Mouse (Mus musculus): ENCODE data around the gene Rnf128. TPM values are rescaled to one million over a fixed set of nuclear protein-coding genes. Genes with fewer than 3 reads are reported as not detected.
A peak's percentile ranks its signal among the peaks of the same experiment; 100 is the strongest.

Gene Rnf128
- polyA plus RNA-seq, 1 experiment from 2014 or later, result 5.2 TPM

DNA sequence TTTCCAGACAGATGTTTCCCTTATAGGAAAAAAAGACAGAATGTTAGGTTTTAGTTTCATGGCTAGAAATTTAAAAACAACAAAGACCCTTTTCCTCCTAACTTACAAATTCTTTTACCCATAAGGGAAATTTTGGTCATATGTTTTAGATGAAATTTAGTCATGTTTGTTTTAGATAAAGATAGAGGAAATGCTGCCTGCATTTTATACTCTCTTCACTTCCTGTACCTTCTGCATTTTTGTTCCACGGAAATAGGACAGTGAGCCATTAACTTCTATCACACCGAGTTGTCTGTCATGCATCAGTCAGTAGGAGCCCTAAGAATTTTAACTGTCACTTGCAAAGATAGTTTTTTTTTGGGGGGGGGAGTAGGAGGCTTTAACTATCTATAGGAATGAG lies 76.6 kb downstream of the Rnf128 start:
- no peak for ATAC-seq (ENCODE audit: low FRiP score)
- no peak overlapping the region for H3K27ac ChIP-seq (replicated peaks)
- no peak overlapping the region for H3K4me3 ChIP-seq (replicated peaks)
- no peaks in the 10 kb centered on the region for H3K36me3 ChIP-seq
- H3K4me1 ChIP-seq, result no peaks in the 10 kb centered on the region
- H3K9ac ChIP-seq (replicated peaks), result no peak overlapping the region
- no peaks in the 10 kb centered on the region for H3K27me3 ChIP-seq (replicated peaks)
- H3K9me3 ChIP-seq (replicated peaks), result no peaks in the 10 kb centered on the region
- no peak overlapping the region for H3K4me2 ChIP-seq
- WGBS, result 75% methylated on average over 2 of the region's 2 CpGs

DNA sequence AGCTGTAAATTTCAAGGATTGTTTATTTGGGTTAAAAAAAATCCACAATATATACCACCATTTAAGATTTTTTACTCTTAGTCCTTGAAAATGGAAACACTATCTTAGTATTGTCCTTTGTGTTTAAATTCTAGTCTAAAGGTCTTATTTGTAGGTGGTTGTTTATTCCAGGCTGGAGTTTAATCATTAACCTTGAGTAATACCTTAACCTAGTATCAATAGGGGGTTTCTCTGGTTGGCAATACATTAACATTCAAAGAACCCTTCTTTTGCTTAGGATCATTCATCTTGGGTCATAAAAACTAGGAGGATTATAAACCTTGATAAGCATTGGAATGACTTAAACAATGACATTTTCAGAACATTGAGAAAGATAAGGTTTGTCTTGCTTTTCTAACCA lies 77.3 kb downstream of the Rnf128 start:
- Histone ChIP-seq H3K36me3 (no peaks in the 10 kb centered on the region), H3K4me1 (no peaks in the 10 kb centered on the region), H3K4me2 (no peak overlapping the region), H3K9ac (replicated peaks) (no peak overlapping the region), H3K9me3 (replicated peaks) (no peaks in the 10 kb centered on the region), H3K27ac (replicated peaks) (no peak overlapping the region), H3K27me3 (replicated peaks) (no peaks in the 10 kb centered on the region), H3K4me3 (replicated peaks) (no peak overlapping the region)
- ATAC-seq (ENCODE audit: low FRiP score), result no peak

DNA sequence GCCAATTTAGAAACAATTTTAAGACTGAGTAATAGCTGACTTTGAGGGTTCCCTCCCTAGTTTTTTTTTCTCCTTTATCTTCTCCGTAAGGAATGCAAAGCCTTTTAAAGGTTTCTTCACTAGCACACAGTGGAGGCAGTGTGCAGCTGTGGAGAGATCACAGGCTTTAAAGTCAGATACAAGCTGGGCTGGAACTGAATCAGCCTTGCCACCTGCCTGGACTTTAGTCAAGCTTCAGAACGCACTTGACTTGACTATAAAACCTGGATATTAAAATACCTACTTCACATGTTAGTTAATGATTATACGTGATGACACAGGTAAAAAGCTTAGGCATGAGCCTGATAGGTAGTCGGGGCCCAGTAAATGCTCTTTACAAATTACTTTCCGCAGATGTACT lies 89.1 kb downstream of the Rnf128 start:
- Histone ChIP-seq H3K36me3 (no peaks in the 10 kb centered on the region), H3K4me3 (replicated peaks) (no peak overlapping the region), H3K27ac (replicated peaks) (no peak overlapping the region), H3K9ac (replicated peaks) (no peak overlapping the region), H3K4me1 (no peaks in the 10 kb centered on the region), H3K4me2 (no peak overlapping the region), H3K9me3 (replicated peaks) (no peaks in the 10 kb centered on the region), H3K27me3 (replicated peaks) (peaks cover 3% of the 10 kb centered on the region)
- 79% methylated on average over 5 of the region's 5 CpGs for WGBS
- no peak for ATAC-seq (ENCODE audit: low FRiP score)

DNA sequence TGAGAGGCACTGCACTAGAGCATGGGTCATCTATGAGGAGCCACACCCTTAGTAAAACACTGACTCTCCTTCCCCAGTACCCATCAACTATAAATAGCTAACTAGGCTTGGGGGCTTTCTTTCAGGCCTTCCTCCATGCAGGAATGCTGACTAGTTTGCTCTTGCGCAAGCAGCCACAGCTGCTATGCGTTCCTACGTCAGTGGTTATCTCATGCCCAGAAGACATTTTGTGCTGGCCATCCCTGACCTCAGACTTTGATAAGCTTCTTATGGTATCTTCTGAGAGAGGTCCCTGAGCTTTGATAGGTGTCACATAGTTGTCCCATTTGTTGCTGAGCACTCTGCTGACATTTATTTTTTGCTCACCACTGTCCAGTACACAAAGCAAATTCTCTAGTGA lies 90.2 kb downstream of the Rnf128 start:
- Histone ChIP-seq H3K9me3 (replicated peaks) (no peaks in the 10 kb centered on the region), H3K27me3 (replicated peaks) (no peaks in the 10 kb centered on the region; the same call in none of the 2 replicates), H3K27ac (replicated peaks) (no peak overlapping the region), H3K4me3 (replicated peaks) (no peak overlapping the region), H3K9ac (replicated peaks) (no peak overlapping the region), H3K4me1 (no peaks in the 10 kb centered on the region), H3K4me2 (no peak overlapping the region), H3K36me3 (no peaks in the 10 kb centered on the region)
- WGBS, result 95% methylated on average over 3 of the region's 3 CpGs
- ATAC-seq (ENCODE audit: low FRiP score), result no peak

DNA sequence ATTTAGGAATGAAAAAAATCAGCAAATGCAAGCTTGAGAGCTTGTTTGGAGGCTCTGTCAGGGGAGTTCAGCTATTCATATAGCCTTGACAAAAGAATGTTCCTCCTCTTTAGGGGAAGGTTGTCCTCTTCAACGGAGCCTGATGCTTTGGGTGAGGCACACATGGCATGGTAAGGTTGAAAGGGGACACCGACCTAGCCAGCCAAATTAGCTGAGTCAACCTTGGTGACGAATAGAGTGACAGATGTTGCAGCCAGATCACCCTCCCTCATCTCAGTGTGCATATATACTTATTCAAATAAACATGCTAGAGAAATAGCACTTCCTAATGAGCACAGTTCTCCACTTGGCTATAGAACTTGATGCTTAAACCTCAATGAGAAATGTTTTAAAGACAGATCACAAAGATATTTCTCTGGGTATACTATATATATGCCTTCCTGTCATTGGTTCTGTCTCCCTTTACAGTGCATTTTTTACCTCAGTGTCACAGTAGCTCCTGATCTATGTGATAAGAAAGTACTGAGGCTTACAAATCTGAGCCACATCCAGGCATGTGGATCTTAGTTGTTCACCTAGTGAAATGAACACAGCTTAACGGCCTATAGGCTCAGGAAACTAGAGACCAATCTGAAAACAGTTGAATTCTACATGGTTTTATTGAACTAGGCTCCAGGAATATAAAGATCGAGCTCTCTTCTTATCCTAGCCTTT lies 91.4 kb downstream of the Rnf128 start:
- Histone ChIP-seq H3K4me1 (no peaks in the 10 kb centered on the region), H3K27ac (replicated peaks) (no peak overlapping the region), H3K9ac (replicated peaks) (no peak overlapping the region), H3K9me3 (replicated peaks) (no peaks in the 10 kb centered on the region), H3K4me3 (replicated peaks) (no peak overlapping the region), H3K27me3 (replicated peaks) (no peaks in the 10 kb centered on the region; the same call in none of the 2 replicates), H3K4me2 (no peak overlapping the region), H3K36me3 (no peaks in the 10 kb centered on the region)
- no peak for ATAC-seq (ENCODE audit: low FRiP score)
- WGBS, result 80% methylated on average over 5 of the region's 5 CpGs

DNA sequence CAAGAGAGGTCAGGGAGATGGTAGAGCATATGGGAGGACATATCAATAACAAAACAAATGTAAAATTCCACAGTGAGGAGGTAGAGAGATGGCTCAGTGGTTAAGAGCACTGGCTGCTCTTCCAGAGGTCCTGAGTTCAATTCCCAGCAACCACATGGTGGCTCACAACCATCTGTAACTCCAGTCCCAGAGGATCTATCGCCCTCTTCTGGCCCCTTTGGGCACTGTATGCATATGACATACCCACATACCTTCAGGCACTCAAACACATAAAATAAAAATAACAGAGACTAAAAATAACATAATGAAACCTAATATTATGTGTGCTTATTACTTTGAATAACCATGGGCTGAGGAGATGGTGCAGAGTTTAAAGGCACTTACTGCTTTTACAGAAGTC lies 99.0 kb downstream of the Rnf128 start:
- 59% methylated on average over 1 of the region's 1 CpGs for WGBS
- no peak overlapping the region for H3K9ac ChIP-seq (replicated peaks)
- ATAC-seq (ENCODE audit: low FRiP score), result no peak
- H3K4me1 ChIP-seq, result no peaks in the 10 kb centered on the region
- H3K4me3 ChIP-seq (replicated peaks), result no peak overlapping the region
- no peaks in the 10 kb centered on the region for H3K9me3 ChIP-seq (replicated peaks)
- H3K36me3 ChIP-seq, result no peaks in the 10 kb centered on the region
- H3K27me3 ChIP-seq (replicated peaks), result no peaks in the 10 kb centered on the region
- H3K27ac ChIP-seq (replicated peaks), result no peak overlapping the region
- H3K4me2 ChIP-seq, result no peak overlapping the region

DNA sequence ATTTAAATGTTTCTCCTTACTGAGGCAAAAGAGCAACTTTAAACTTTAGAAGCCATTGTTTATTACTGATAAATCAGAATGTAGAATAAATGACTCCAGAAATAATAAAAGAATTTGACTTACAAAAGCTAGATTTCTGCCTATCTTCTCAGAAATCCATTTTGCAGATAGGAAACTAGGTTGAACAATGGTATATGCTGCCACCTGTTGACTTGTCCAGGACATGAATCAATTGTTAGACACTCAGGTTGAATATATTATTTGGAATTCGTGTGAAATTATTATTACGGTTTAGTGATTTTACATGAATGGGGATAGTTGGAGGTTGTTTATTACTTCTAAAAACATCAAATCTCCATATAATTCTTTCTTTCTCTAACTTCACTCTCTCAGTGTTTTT lies 102.7 kb downstream of the Rnf128 start:
- Histone ChIP-seq H3K36me3 (no peaks in the 10 kb centered on the region), H3K9ac (replicated peaks) (no peak overlapping the region), H3K9me3 (replicated peaks) (no peaks in the 10 kb centered on the region), H3K27ac (replicated peaks) (no peak overlapping the region), H3K4me3 (replicated peaks) (no peak overlapping the region), H3K4me2 (no peak overlapping the region), H3K27me3 (replicated peaks) (no peaks in the 10 kb centered on the region; the same call in 1 of the 2 replicates), H3K4me1 (no peaks in the 10 kb centered on the region)
- 81% methylated on average over 2 of the region's 2 CpGs for WGBS
- no peak for ATAC-seq (ENCODE audit: low FRiP score)

DNA sequence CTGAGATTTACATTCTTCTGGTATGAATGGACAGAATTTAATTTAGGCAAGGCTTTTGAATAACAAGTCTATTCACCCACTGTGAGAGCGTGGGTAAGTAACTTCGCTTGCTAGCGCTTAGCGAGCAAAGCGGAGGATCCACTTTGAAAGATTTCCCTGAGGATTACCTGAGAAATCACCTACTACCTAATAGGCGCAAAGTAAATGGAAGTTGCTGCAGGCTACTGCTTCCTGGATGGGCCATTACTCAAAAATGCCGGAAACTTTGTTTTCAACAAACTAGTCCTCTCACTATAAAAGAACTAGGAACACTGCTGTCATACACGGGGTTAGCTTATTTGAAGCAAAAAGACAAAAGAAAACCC lies 121.3 kb downstream of the Rnf128 start:
- peak; percentile 49 for ATAC-seq (ENCODE audit: low FRiP score)
- WGBS, result 27% methylated on average over 8 of the region's 8 CpGs

DNA sequence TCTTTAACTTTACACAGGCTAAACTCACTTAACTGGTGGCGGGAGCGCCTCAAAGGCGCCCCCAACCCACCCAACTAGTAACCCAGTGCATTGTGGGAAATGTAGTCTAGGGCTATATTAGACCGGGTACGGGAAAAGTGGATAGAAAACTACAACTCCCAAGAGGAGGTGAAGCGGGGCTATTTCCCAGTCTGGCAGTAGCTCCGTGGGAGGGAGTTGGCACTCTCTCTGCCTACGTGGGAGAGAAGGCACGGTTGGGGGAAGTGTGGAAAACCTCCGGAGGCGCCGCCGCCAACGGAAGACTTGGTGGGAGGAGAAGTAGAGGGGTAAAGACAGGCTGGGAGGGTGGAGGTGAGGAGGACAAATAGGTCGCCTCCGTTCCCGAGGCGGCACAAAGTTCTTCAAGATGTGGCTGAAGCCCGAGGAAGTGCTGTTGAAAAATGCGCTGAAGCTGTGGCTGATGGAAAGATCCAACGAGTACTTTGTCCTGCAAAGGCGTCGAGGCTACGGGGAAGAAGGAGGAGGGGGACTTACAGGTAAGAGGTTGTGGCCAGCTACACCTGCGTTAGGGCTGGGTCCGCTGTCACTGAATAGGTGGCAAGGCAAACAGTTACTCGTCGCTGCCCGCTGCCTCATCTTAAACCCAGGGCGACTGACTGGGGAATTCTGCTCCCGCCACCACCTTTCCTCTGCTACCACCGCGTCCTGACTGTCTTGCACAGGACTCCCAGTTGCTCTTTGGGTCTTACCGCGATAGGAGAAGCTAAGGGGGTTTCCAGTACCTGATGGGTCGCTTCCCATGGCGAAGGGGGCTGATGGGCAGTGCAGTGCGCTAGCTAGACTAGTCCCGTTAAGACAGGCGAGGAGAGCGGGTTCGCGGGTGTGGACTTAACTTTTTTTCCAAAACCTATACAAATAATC lies 121.9 kb downstream of the Rnf128 start, which contains the start of gene Tbc1d8b:
Gene Tbc1d8b (plus strand): TSS at position 222 of the 921 bp plus-strand sequence.
- Histone ChIP-seq H3K27me3 (replicated peaks) (no peaks in the 10 kb centered on the region; the same call in 1 of the 2 replicates), H3K36me3 (no peaks in the 10 kb centered on the region), H3K4me1 (peaks cover 4% of the 10 kb centered on the region; the same call in 1 of the 2 replicates), H3K4me2 (peak within 1 kb of the TSS; percentile 74), H3K9me3 (replicated peaks) (no peaks in the 10 kb centered on the region), H3K9ac (replicated peaks) (peak within 1 kb of the TSS; percentile 32), H3K4me3 (replicated peaks) (peak within 1 kb of the TSS; percentile 50), H3K27ac (replicated peaks) (no peak within 1 kb of the TSS)
- ATAC-seq (ENCODE audit: low FRiP score), result peak; percentile 100
- whole genome bisulfite sequencing, result 19% methylated on average over 43 of the region's 43 CpGs

More for the DNA sequence above, 121.3 kb downstream of the Rnf128 start:
- Histone ChIP-seq H3K4me2 (peak overlapping the region; percentile 74), H3K36me3 (no peaks in the 10 kb centered on the region), H3K9me3 (replicated peaks) (no peaks in the 10 kb centered on the region), H3K9ac (replicated peaks) (no peak overlapping the region), H3K27ac (replicated peaks) (no peak overlapping the region), H3K4me1 (peaks cover 4% of the 10 kb centered on the region; the same call in 1 of the 2 replicates), H3K27me3 (replicated peaks) (no peaks in the 10 kb centered on the region; the same call in 1 of the 2 replicates), H3K4me3 (replicated peaks) (peak overlapping the region; percentile 50)

DNA sequence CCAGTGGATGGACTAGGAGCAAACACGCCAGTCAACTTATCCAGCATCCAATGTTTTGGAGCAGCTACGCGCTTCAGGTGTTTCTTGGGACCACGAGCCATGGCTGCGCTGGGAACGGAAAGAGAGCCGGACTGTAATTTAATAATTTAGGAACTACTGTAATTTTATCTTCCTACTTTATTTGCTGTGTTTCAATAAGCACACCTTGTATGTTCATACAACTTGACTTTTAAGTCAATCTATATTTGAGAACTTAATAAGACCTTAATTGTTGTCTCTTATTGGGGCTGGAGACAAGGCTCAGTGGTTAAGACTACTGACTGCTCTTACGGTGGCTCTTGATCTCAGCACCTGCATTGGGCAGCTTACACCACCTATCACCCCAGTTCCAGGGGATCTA lies 151.3 kb downstream of the Rnf128 start, which contains the start of gene Gm15013:
Gene Gm15013 (minus strand): TSS at position 101 of the 400 bp plus-strand sequence.
- no peaks in the 10 kb centered on the region for H3K4me1 ChIP-seq
- H3K27ac ChIP-seq (replicated peaks), result no peak within 1 kb of the TSS
- H3K4me2 ChIP-seq, result no peak within 1 kb of the TSS
- no peaks in the 10 kb centered on the region for H3K9me3 ChIP-seq (replicated peaks)
- H3K27me3 ChIP-seq (replicated peaks), result no peaks in the 10 kb centered on the region
- 95% methylated on average over 8 of the region's 8 CpGs for WGBS
- no peaks in the 10 kb centered on the region for H3K36me3 ChIP-seq
- no peak within 1 kb of the TSS for H3K9ac ChIP-seq (replicated peaks)
- no peak for ATAC-seq (ENCODE audit: low FRiP score)
- H3K4me3 ChIP-seq (replicated peaks), result no peak within 1 kb of the TSS

DNA sequence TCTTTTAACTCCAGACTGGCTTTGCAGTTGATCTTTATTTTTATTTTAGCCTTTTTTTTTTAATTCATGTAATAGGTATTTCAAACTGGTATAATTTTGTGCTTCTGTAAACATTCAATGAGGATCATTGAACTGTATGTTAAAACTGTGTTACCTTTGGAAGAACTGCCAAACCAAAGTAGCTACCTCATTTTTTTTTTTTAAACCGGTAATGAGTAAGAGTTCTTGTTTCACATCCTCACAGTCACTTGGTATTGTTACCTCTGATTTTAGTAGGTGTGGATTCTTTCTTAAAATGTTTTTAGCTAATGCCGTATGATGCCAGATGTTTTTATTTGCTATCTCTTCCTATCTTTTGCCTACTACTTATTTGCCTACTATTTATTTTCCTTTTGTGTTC lies 159.2 kb downstream of the Rnf128 start:
- 96% methylated on average over 2 of the region's 2 CpGs for WGBS
- Histone ChIP-seq H3K4me2 (no peak overlapping the region), H3K9me3 (replicated peaks) (no peaks in the 10 kb centered on the region), H3K4me1 (no peaks in the 10 kb centered on the region), H3K4me3 (replicated peaks) (no peak overlapping the region), H3K36me3 (no peaks in the 10 kb centered on the region), H3K9ac (replicated peaks) (no peak overlapping the region), H3K27ac (replicated peaks) (no peak overlapping the region), H3K27me3 (replicated peaks) (no peaks in the 10 kb centered on the region; the same call in 1 of the 2 replicates)
- no peak for ATAC-seq (ENCODE audit: low FRiP score)

All from neural tube, embryonic 15.5 days (tissue).